Mouse (Mus musculus): ENCODE results near the gene Drc3.

DNA sequence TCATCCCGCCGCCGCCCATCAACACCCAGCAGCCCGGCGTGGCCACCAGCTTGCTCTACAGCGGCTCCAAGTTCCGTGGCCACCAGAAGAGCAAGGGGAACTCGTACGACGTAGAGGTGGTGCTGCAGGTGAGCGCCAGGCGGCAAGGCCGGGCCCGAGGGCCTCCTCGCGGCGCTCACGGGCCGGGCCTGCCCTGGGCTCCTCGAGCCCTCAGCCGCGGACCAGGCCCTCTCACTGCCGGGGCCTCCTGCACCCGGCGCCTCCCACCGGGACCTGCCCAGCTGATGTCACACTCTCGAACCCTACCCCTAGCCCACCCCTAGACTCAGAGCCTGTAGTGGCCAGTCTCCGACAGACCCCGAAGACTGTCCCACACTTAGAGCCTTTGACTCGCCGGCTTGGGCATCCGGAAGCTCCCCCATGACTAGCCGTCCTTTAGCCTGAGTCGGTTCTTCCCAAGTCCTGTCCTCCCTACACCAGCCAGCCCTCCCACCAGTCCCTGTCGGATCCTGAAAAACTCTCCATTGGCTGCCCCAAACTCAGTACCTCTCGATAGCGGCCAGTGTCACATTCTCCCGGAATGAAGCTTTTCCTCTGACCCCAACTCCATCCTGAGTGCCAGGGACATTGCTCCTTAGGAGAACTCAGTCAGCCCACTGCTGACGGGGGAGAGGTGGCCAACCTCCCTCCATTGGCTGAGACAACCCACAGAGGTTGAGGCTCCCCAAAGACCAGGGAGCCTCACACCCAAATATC, 64.8 kb downstream of the Drc3 start, which contains the start of gene Atpaf2:
- TF ChIP-seq CTCF (IDR thresholded peaks at IDR 0.05; ENCODE audit: control insufficient read depth, insufficient read depth, insufficient replicate concordance, low read depth, low read length) (no peak), POLR2A (IDR thresholded peaks at IDR 0.05; ENCODE audit: control insufficient read depth, low read depth, low read length) (0 out of 2 replicates have a peak, but pooled peaks have one; percentile 7)

Data from testis, adult 2 months (tissue).